Mouse (Mus musculus) liver, embryonic 14.5 days (tissue): ENCODE measurements around the gene Rraga.

Source experiments
- CTCF ChIP-seq: IDR thresholded peaks from 2 replicates; pipeline ENCODE4 v1.5.1; 2016; ENCODE audit warnings: antibody characterized with exemption, low read depth, control low read depth
- EP300 ChIP-seq: IDR thresholded peaks from 2 replicates; pipeline ENCODE4 v1.6.1; 2016; ENCODE audit warnings: antibody characterized with exemption, low read depth

DNA sequence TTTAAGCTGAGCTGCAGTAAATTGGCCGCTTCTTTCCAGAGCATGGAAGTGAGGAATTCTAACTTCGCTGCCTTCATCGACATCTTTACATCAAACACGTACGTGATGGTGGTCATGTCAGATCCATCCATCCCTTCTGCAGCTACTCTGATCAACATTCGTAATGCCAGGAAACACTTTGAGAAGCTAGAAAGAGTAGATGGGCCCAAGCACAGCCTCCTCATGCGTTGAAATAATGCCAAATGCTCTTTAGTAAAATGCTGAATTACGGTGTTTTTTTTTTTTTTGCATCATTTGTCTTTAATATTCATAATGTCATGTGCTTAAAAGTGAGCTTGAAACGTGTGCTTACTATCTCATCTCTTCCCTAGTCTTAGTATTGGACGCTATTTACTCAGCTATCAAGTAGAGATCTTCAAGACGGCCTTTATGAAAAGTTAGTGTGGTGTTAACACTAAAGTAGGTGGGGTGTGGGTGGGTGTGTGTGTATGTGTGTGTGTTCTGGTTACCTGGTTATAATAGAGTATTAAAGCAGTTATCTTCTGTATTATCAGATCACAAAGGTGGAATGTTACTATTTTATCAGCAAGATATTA, 1.3 kb downstream of the Rraga start:
- no peak for TF ChIP-seq CTCF
- no peak for TF ChIP-seq EP300
